Mouse (Mus musculus) embryo, embryonic 10.5 days (tissue): ENCODE measurements at regions not wholly inside any gene's neighbourhood (a gene's known extent, or its start where the extent isn't known, plus 50 kb on each side); places are given as distances from the start of the nearest gene placed in this dataset.

Source experiments
- DNase-seq: peaks from one replicate; pipeline ENCODE4 v3.0.0-alpha.2; 2015; ENCODE audit warnings: low spot score

- no peak for DNase-seq
Observed at GRCm38 (mm10) chr4:7597671-7598390, 641.0 kb downstream of the Car8 start.

GRCm38 (mm10) chr4:7596116-7596515 lies 642.7 kb downstream of the Car8 start:
- DNase-seq, result no peak

DNA sequence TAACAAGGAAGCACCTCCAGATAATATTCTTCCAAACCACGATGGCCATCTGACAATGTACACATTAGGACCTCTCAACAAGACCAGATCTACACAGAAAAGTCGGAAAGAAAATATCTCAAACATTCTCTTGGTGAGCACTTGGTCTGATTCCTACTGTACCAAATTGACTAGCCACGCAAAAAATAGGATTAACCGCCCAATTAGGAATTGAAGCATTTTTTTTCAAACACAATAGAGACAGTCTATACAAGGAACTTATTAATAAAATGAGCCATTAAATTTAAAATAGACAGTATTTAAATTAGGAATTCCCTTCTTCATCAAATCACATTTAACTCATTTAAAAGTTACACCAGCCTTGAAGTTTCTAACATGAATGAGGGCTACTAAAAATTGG lies 655.0 kb downstream of the Car8 start:
- DNase-seq, result no peak

- no peak for DNase-seq
Observed at GRCm38 (mm10) chr4:7581931-7582330, 656.9 kb downstream of the Car8 start.

DNA sequence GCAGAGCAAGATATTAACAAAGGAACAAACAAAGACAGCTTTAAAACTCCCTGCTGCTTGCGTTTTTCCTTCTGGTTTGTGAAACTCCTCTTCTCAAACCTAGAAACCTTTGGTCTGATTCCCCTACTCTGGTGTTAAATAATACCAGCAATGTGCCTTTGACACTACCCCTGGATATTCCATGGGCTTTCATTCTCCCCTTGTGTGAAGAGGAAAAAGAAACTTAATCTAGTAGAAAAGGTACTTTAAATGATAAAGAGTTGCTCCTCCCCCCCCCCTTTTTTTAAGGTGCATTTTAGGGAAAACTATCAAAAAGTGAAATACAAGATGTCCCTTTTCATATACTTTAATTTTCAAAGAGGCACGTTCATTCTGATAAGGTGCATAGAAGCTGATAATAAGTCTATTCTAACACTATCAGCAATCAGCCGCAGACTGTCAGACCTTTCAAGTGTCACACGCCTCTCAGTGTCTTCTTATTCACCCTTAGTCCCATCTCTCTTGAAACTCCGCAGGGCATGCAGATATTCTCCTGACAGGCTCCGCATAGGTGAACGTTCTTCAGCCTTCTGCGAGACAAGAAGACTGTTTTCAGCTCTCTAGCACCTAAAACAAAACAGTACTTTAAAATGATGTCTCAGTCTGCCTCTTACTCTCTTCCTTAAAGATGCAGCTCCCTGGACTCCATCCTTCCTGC lies 657.5 kb downstream of the Car8 start:
- DNase-seq, result no peak

DNA sequence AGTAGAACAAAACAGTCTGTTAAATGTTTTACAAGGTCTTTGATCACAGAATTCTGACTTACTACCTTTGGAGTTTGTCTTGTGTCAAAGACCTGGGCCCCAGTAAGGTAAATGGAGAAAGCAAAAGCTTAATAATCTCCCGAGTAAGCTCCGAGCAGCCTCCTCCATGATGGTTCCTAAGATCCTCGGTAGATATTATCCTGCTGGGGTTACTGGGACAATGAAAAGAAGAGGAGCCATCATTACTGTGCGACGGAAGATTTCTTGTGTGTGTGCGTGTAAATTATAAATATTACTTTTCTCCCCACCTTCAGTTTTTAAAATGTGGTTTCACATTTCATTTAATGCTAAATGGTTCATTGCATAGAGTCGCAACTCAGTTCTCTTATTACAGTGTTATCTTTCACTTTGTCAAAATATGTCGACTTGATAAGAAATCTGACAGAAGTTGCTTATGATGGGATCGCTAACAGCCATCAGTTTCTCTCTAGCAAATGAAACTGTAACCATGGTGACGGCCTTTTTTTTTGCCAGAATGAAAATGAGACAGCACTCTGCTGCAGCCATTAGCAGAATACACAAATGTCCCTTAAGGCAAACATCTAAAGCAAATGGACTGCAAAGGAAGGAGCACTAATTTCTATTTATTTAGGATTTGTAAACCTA lies 658.2 kb downstream of the Car8 start:
- peak; percentile 44 for DNase-seq

- DNase-seq, result no peak
Observed at GRCm38 (mm10) chr4:7574011-7574410, 664.8 kb downstream of the Car8 start.

- peak; percentile 13 for DNase-seq
Observed at GRCm38 (mm10) chr4:7567687-7568393, 671.0 kb downstream of the Car8 start.

DNA sequence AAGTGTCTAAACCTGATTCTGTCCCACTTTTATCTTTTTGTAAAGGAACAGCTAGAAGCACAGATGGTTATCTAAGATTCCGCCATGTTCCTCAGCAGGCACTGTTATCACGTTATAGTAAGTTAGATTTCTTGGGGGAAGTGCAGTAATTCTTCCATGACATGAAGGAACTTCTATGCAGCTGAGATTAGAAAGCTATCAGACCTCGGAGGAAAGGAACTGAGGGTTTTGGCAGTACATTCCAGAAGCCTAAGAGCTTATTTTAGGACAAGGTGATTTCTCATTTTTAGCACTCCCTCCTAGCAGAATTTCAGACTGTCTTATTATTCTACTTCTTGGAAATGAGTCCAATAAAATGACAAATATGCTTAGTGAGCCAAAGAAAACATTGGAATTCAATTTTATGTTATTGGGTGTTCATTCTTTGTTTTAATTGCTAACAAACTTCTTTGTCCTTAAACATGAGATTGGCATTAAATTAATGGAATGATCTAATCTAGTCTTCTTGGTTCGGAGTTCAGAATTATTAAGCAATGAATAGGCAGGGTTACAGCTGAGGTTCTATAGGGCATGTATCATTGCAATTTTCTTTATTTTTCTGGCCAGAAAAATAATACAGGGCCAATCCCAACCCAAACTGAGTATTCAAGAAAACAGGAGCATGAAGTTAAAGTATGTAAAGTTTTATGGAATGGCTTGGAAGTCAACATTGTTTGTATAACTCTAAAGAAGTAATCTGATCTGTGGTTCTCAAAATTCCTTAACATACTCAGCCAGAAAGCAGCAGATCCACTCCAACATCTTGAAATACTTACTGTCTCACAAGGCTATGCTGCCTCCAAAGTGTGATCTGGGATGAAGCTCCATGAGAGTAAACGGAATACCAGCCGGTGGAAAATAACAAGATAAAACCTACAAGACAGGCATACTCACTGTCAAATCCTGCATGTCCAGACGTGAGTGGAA lies 678.7 kb downstream of the Car8 start:
- peak; percentile 44 for DNase-seq

DNA sequence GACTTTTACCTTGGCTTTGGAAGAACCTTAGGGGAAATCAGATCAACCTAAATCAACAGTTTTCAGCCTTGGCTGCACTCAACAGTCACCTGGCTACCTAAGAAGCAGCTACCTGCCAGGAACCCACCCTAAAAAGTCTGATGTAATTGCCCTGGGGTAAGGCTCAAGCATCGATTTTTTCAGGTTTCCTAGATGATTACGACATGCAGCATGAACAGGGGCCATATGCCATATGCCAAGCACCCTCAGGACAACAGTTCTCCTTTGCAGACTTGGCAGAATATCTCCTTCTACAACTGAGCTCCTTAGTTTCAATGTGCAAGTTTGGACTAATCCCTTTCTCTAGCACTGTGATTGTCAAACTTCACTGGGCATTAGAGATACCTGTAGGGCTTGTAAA lies 680.1 kb downstream of the Car8 start:
- DNase-seq, result no peak

DNA sequence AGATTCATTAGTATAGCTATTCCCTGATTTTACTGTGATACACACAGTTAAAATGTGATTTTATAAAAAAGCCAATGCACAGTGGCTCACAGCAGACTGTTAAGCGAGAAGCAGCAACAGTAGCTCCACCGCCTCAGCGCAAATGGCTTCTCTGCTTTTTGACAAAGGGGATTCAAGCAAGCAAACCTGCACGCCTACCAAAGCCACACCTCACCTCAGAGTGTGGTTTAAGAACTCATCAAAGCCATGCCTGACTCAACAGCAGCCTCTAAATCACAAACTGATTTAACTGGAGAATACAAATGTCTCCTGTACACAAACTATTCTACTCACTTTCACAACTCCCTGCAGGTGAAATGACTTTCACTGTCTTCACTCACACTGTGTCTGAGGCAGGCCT lies 704.5 kb downstream of the Car8 start:
- no peak for DNase-seq

- no peak for DNase-seq
Observed at GRCm38 (mm10) chr4:7527718-7528117, 711.1 kb downstream of the Car8 start.

GRCm38 (mm10) chr4:7513081-7513480 lies 725.8 kb downstream of the Car8 start:
- no peak for DNase-seq

GRCm38 (mm10) chr4:7485552-7485951 lies 753.3 kb downstream of the Car8 start:
- DNase-seq, result no peak

GRCm38 (mm10) chr4:7455130-7455529 lies 783.7 kb downstream of the Car8 start:
- DNase-seq, result peak; percentile 60

DNA sequence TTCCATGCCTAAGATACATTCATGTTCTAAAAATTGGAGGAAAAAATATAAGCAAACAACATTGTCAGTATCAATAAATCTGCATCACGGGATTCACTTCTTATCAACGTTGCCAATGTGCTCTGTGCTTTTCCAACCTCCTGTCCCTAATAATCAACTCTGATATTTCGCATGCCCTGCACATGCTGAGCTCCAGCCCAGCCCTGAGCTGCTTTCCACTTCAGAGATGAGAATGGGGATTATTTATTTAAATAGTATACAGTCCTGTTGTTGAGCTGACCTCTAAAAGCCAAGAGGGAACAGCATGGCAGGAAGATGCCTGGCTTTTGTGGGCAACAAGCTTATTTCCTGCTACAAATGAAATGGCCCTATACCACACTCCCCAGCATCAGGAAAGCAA lies 786.2 kb downstream of the Car8 start:
- DNase-seq, result no peak

DNA sequence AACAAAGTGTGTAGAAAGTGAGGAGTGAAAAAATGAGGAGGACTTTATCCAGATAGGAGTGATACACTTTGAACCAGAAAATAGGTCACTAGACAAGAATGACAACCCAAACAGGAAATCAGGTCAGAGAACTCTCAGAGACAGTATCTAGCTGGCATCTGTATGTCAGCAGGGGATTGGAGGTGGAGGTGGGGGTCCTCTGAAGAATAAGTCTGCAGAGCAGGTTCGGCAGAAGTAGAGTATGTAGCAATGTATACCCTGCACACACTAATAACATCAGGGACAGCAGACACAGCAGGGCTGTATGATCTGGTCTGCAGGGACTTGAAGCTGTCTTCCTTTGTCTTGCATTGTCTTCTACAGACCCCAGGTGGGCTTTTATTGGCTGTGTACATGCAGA lies 787.9 kb downstream of the Car8 start:
- no peak for DNase-seq

DNA sequence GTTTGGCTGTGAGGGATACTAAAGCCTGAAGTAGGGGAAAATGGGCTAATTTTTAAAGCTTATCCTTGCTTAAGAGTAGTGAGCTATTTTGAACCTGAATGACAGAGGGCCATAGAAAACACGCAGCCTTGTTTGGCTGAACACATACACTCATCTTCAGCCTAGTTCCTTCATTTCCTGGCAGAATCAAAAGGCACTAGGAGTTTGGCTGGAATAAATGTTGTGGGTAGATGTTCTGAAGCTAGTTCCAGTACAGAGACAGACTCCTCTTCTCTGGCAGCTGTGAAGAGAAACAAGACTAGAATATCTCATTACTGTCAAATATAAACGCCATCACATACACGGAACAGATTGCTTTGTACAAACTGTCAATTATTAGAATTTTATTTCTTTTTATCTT lies 809.5 kb downstream of the Car8 start:
- no peak for DNase-seq

GRCm38 (mm10) chr4:7424081-7424480 lies 814.8 kb downstream of the Car8 start:
- no peak for DNase-seq

DNA sequence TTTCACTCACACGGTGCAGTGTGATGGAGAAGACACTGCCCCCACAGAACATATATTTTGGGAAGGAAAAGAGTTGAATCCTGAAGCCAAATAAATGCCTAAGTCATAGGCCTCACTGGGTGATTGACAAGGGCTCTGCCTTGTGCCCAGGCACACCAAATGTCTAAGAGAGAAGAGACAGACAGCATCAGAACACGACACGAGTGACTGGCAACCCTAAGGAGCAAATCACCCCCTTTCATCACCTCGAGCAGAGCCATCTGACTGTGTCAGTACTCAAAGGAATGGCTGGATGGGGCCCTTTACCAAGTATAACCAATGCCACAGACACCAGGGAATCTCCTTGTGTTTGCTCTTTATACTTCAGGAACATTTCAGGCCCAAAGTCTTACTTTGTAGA lies 815.6 kb downstream of the Car8 start:
- no peak for DNase-seq

DNA sequence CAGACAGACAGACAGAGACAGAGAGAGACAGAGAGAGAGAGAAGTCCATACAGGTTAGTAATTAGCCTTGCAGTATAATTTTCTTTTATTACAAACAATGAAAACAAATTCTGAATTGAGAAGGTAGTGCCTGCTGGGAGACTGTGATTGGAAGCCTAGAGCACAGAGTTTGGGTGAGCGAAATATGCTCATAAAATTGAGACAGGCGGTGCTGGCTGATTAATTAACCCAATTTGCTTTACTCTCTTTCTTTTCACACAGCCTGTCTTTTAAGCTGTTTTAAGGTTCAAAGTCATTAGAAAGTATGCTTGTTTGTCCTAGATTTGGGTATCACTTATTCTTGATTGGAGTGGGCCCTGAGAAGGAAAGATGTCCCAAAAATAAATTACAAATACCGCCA lies 816.1 kb downstream of the Car8 start:
- no peak for DNase-seq
